ENCODE assay signal across 8 mouse cellular contexts in genomic region chr8:8690146-8691092, GRCm38 (mm10). TPM values are rescaled to one million over a fixed set of nuclear protein-coding genes. Genes with fewer than 3 reads are reported as not detected.
DNase-seq lines count a peak whose midpoint lies in the region; ATAC-seq and TF ChIP-seq lines count a peak whose summit lies in the region.

Arglu1 (minus strand) TSS chr8:8690521.

- peaks cover 42% of the 10 kb centered on the region for H3K4me1 ChIP-seq in forebrain, embryonic 10.5 days
- peaks cover 35% of the 10 kb centered on the region for H3K4me1 ChIP-seq in heart, embryonic 15.5 days (replicated peaks)
- H3K4me1 ChIP-seq in liver, embryonic 14.5 days (replicated peaks; ENCODE audit: control insufficient read depth in 2 of 2, insufficient read depth in 2 of 2, low read length in 1 of 2), result peaks cover 27 to 29% of the 10 kb centered on the region in 2 experiments
- peaks cover 18% of the 10 kb centered on the region for H3K4me1 ChIP-seq in neural tube, embryonic 11.5 days (ENCODE audit: control insufficient read depth, insufficient read depth, low read length)
- H3K4me1 ChIP-seq in stomach, postnatal 0 days (replicated peaks; ENCODE audit: control insufficient read depth, insufficient read depth), result 0 out of 2 replicates have a peak, but pooled peaks cover 6% of the 10 kb centered on the region

- ATAC-seq in CD4-positive, CD25-positive, alpha-beta regulatory T cell, adult 4 months, result peak; percentile 89
- peak; percentile 95 for ATAC-seq in heart, embryonic 15.5 days (replicated peaks; ENCODE audit: insufficient number of reproducible peaks, insufficient read depth, low FRiP score, low read depth)
- peak; percentile 91 for ATAC-seq in liver, embryonic 14.5 days (ENCODE audit: insufficient read depth)
- ATAC-seq in neural tube, embryonic 11.5 days (ENCODE audit: insufficient read depth, low FRiP score, low TSS enrichment), result peak; percentile 97
- peak; percentile 96 for ATAC-seq in stomach, postnatal 0 days (ENCODE audit: low FRiP score, low TSS enrichment)

- no peaks in the 10 kb centered on the region for H3K9me3 ChIP-seq in forebrain, embryonic 10.5 days
- no peaks in the 10 kb centered on the region for H3K9me3 ChIP-seq in heart, embryonic 15.5 days (replicated peaks)
- H3K9me3 ChIP-seq in liver, embryonic 14.5 days (ENCODE audit: control insufficient read depth, low read length), result no peaks in the 10 kb centered on the region
- no peaks in the 10 kb centered on the region for H3K9me3 ChIP-seq in neural tube, embryonic 11.5 days (ENCODE audit: control insufficient read depth, low read length)
- H3K9me3 ChIP-seq in stomach, postnatal 0 days (ENCODE audit: control insufficient read depth, low read length), result no peaks in the 10 kb centered on the region

- WGBS in forebrain, embryonic 10.5 days, result under 1% methylated on average over 80 of the region's 81 CpGs
- under 1% methylated on average over 63 of the region's 81 CpGs for WGBS in heart, embryonic 15.5 days
- WGBS in liver, embryonic 14.5 days (ENCODE audit: insufficient replicate concordance), result under 1% methylated on average over 79 of the region's 81 CpGs
- WGBS in neural tube, embryonic 11.5 days, result under 1% methylated on average over 70 of the region's 81 CpGs
- 0% methylated on average over 51 of the region's 81 CpGs for WGBS in stomach, postnatal 0 days

- DNase-seq in c-Kit-negative CD71-positive TER-119-positive erythroid progenitor cells, embryonic 14.5 days (ENCODE audit: low read depth, low spot score), result peak; percentile 86
- peak; percentile 95 for DNase-seq in forebrain, embryonic 10.5 days (ENCODE audit: extremely low spot score, low spot score)
- DNase-seq in kidney, postnatal 25 days, result peak; percentile 98 to 99
- DNase-seq in liver, embryonic 14.5 days (ENCODE audit: low read depth in 3 of 3, low spot score in 3 of 3), result peak; percentile 77 to 81 (median 78)
- peak; percentile 98 for DNase-seq in neural tube, embryonic 11.5 days (ENCODE audit: low spot score)
- DNase-seq in stomach, postnatal 0 days (ENCODE audit: low spot score), result peak; percentile 97

- TF ChIP-seq CTCF in liver, embryonic 14.5 days (IDR thresholded peaks at IDR 0.05; ENCODE audit: low read depth), result no peak
- no peak for TF ChIP-seq CTCF in stomach, postnatal 0 days (IDR thresholded peaks at IDR 0.05; ENCODE audit: low read depth)

- 0 out of 2 replicates have a peak, but pooled peaks cover 6% of the 10 kb centered on the region for H3K36me3 ChIP-seq in forebrain, embryonic 10.5 days (replicated peaks)
- H3K36me3 ChIP-seq in heart, embryonic 15.5 days, result no peaks in the 10 kb centered on the region
- peaks cover 2% of the 10 kb centered on the region; the same call in 1 of the 2 replicates for H3K36me3 ChIP-seq in liver, embryonic 14.5 days (replicated peaks; ENCODE audit: control insufficient read depth, insufficient read depth, low read depth)
- H3K36me3 ChIP-seq in neural tube, embryonic 11.5 days (ENCODE audit: control insufficient read depth, insufficient read depth, low read length), result no peaks in the 10 kb centered on the region
- no peaks in the 10 kb centered on the region for H3K36me3 ChIP-seq in stomach, postnatal 0 days (ENCODE audit: control insufficient read depth, insufficient read depth, low read length)

- TF ChIP-seq EP300 in liver, embryonic 14.5 days (IDR thresholded peaks at IDR 0.05; ENCODE audit: low read depth), result no peak
- TF ChIP-seq EP300 in stomach, postnatal 0 days (optimal IDR thresholded peaks at IDR 0.05), result no peak

- H3K27ac ChIP-seq in forebrain, embryonic 10.5 days, result peak within 1 kb of the TSS; percentile 99
- peak within 1 kb of the TSS; percentile 96 for H3K27ac ChIP-seq in heart, embryonic 15.5 days
- peak within 1 kb of the TSS; percentile 32 for H3K27ac ChIP-seq in liver, embryonic 14.5 days
- H3K27ac ChIP-seq in neural tube, embryonic 11.5 days (ENCODE audit: low read depth, low read length), result peak within 1 kb of the TSS; percentile 94
- peak within 1 kb of the TSS; percentile 98 for H3K27ac ChIP-seq in stomach, postnatal 0 days (replicated peaks)

- peak within 1 kb of the TSS; percentile 98 for H3K9ac ChIP-seq in heart, embryonic 15.5 days
- H3K9ac ChIP-seq in liver, embryonic 14.5 days (replicated peaks), result peak within 1 kb of the TSS; percentile 99
- peak within 1 kb of the TSS; percentile 100 for H3K9ac ChIP-seq in neural tube, embryonic 11.5 days (ENCODE audit: low read length)
- peak within 1 kb of the TSS; percentile 100 for H3K9ac ChIP-seq in stomach, postnatal 0 days (ENCODE audit: low read length)

- peak within 1 kb of the TSS; percentile 82 for H3K4me2 ChIP-seq in heart, embryonic 15.5 days
- peak within 1 kb of the TSS; percentile 89 for H3K4me2 ChIP-seq in liver, embryonic 14.5 days (ENCODE audit: low read depth)
- H3K4me2 ChIP-seq in neural tube, embryonic 11.5 days (ENCODE audit: low read depth), result peak within 1 kb of the TSS; percentile 83
- peak within 1 kb of the TSS; percentile 65 for H3K4me2 ChIP-seq in stomach, postnatal 0 days (replicated peaks; ENCODE audit: low read depth)

- H3K4me3 ChIP-seq in forebrain, embryonic 10.5 days, result peak within 1 kb of the TSS; percentile 90
- H3K4me3 ChIP-seq in heart, embryonic 15.5 days, result peak within 1 kb of the TSS; percentile 85
- peak within 1 kb of the TSS; percentile 83 to 99 for H3K4me3 ChIP-seq in liver, embryonic 14.5 days (ENCODE audit: insufficient read depth in 1 of 2, low read depth in 2 of 2, low read length in 2 of 2)
- peak within 1 kb of the TSS; percentile 94 for H3K4me3 ChIP-seq in neural tube, embryonic 11.5 days (ENCODE audit: low read depth, low read length)
- peak within 1 kb of the TSS; percentile 84 for H3K4me3 ChIP-seq in stomach, postnatal 0 days (ENCODE audit: low read depth, low read length)

- H3K27me3 ChIP-seq in forebrain, embryonic 10.5 days (ENCODE audit: poor library complexity, severe bottlenecking), result no peaks in the 10 kb centered on the region
- H3K27me3 ChIP-seq in heart, embryonic 15.5 days, result no peaks in the 10 kb centered on the region
- no peaks in the 10 kb centered on the region for H3K27me3 ChIP-seq in liver, embryonic 14.5 days (ENCODE audit: control insufficient read depth, insufficient read depth, low read length)
- no peaks in the 10 kb centered on the region for H3K27me3 ChIP-seq in neural tube, embryonic 11.5 days (ENCODE audit: control insufficient read depth, insufficient read depth, low read length)
- no peaks in the 10 kb centered on the region for H3K27me3 ChIP-seq in stomach, postnatal 0 days (ENCODE audit: control insufficient read depth, insufficient read depth, low read length)

RNA-seq across cellular contexts. Expression of gene Arglu1, which starts in this region (rescaled TPM):
- 100 to 1,000 TPM; 162 to 193 TPM for polyA plus RNA-seq in CD4-positive, CD25-positive, alpha-beta regulatory T cell, adult 4 months (2017; shearing (Covaris generic))
- polyA plus RNA-seq in forebrain, embryonic 10.5 days (2016; fragmentation: Nextera tagmentation; extraction: Ambion mirVana), result 154 and 157 TPM in 2 replicates
- 79.4 and 85.1 TPM in 2 replicates for polyA plus RNA-seq in heart, embryonic 15.5 days (2015; fragmentation: Nextera tagmentation; extraction: Ambion mirVana)
- polyA plus RNA-seq in liver, embryonic 14.5 days (2012; rRNA removed), result 26.8 and 31.5 TPM in 2 replicates
- 37.1 and 37.5 TPM in 2 replicates for polyA plus RNA-seq in liver, embryonic 14.5 days (2014; fragmentation: Nextera tagmentation; extraction: Ambion mirVana)
- polyA plus RNA-seq in neural tube, embryonic 11.5 days (2014; fragmentation: Nextera tagmentation; extraction: Ambion mirVana), result 135 and 144 TPM in 2 replicates
- polyA plus RNA-seq in stomach, postnatal 0 days (2015; fragmentation: Nextera tagmentation; extraction: Ambion mirVana), result 83.2 and 84.0 TPM in 2 replicates

Comparison
In these comparisons a context has a peak if more than half of its experiments do, and no peak if none do; other contexts are left out.
1. Peak in every context shown above with its lines: DNase-seq, ATAC-seq, H3K4me3 ChIP-seq and H3K27ac ChIP-seq.
2. H3K27ac ChIP-seq: peak in every context shown above with its lines; median percentile 99 in forebrain, embryonic 10.5 days; 98 in stomach, postnatal 0 days; 96 in heart, embryonic 15.5 days; 94 in neural tube, embryonic 11.5 days; 32 in liver, embryonic 14.5 days.